Mouse (Mus musculus) heart, adult 18-20 months (tissue): ENCODE results near the gene Rpl23. TPM values are rescaled to one million over a fixed set of nuclear protein-coding genes. Genes with fewer than 3 reads are reported as not detected.

ENCODE experiments used
- DNase-seq, 2 experiments: peaks; one replicate each; pipeline ENCODE4 v3.0.0; 2021 to 2022; ENCODE audit warnings: mixed read lengths in 1 of 2
- total RNA-seq, 2 experiments: library from RNA; stranded (reverse); gene quantifications; 2 replicates each; pipeline ENCODE4 v1.2.3; 2021

Rpl23 gene
- total RNA-seq, 2 experiments from 2014 or later, result 505 to 584 TPM

DNA sequence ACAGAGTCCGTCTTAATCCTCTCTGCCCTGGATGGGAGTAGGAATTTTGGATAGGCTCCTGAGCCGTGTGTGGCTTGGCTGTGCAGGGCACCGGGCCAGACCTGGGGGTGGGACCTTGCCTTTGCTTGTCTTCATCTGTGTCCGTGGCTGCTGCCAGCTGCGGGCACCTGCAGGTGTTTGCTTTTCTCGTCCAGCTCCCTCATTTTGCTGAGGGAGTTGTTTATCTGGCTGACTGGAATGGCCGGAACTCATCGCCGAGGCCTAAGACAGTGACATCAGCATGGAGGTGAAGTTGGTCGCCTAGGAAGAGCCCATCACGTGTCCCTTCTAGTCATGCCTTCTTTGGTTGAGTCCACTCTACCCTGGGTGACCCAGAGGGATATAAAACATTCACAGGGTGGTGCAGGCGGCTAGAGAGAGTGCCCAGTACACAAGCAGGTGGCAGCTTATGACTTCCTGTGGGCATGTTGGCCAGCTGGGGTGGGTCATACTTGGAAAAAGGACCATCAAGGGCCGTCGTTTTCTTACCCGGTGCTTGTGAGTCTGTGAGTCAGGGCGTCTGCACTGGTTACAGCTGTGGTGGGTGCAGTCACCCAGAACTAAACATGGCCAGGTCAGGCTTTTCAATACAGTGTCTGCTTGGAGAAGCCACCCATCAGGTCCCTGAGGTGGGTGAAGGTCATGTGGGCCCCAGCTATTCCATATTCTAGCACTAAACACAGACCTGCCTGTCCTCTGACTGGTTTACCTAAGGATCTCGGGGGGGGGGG, 31.7 kb upstream of the Rpl23 start:
- no peak for DNase-seq

DNA sequence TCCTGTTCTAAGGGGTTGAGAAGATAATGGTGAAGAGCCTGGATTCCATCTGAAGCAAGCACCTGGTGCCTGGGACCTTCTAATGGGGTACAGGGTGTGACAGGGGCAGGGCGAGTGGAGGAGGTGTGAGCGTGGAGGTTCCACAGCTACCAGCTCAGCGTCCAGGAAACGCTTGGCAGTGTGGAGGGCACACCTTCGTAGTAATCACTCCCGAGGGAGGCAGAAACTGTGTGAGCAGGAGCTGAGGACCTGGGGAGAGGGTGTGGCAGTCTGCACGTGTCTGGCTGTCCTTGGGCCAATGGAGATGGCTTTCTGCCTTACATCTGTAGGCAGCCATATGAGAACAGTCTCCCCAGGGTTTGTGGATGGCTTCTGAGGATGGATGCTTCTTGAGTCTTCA, 30.8 kb upstream of the Rpl23 start:
- DNase-seq, result no peak

DNA sequence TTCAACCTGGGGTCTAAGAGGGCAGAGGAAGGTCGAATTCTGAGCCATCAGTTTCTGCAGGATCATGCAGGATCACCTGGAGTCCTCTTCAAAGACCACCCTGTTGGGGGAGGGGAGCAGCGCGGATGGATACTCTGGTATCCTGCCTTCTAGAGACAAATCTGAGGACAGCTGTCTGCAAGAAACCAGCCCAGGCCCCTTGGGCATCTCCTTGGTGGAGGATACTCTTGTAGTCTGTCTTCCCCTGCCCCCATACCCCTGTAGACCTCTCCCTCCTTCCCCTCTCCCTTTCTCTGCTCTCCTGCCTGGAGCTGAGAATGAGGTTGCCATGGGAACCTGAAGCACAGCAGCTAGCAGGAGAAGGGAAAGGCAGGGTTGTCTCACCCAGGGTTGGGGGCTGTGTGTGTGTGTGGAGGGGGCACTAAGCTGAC, 30.3 kb upstream of the Rpl23 start:
- no peak for DNase-seq

DNA sequence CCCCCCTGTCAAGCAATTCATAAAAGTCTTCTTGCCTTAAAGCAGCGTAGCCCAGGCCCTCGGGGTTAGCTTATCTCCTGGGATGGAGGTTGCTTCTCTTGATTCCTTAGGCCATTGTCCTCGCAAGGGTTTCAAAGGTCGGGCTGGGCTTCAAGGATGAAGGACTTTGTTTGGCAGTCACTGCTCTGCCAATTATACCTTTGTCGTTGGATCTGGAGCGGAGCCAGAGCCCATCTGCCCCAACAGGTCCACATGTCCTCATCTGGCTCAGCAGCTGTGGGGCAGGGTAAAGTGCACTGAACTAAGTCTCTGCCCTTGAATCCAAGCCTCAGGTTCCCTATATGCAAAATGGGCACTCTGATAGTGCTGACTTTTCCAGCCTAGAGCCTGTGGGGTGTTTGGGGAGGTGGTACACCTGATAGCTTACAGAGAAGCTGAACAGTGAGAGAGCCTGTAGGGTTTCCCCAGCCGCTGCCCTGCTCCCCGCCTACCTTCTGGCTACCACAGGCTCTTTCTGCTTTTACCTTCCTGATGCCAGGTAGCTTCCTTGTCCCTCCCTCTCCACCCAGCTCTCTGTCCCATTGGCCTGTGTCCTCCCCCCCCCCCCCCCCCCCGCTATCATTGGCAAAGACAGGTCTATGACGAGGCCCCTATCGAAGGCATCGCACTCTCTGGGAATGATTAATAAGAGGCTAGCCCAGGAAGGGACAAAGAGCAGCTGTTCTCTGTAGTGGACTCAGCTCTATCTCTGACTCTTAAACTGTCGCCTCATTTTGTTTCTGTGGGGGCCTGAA, 29.5 kb upstream of the Rpl23 start:
- no peak for DNase-seq

DNA sequence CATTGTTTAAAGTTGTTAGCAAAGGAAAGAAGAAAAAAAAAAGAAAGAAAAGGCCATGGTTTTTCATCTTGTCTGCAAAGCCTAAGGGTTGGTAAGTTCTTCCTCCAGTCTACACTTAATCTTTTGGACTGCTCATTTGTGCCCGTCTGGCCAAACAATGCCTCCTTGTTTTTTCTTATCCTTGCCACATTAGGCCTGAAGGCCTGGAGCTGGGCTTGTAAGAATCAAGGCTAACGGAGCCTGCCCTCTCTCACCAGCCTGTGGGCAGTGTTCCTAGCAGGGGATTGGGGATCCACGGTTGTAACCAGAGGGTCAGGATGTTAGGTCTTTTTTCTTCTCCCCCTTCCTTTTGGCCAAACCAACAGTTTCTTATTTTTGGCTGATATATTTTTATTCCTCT, 28.7 kb upstream of the Rpl23 start:
- DNase-seq, result no peak

DNA sequence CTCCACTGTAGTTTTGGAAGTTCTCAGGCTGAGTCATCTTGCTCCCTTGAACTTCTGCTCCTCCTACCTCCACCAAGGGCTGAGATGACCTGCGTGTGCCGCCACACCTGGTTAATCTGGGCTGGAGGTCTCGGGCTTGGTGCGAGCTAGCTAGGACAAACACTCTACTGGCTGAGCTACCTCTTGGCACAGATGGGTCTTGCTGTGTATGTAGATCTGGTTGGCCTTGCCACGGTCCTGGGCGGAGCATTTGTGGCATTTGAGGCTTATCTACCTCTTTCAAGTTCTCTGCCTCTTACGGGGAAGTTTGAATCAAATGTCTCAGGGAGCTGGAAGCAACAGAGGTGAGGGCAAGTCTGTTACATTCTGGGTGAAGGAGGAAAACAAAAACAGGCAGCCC, 28.1 kb upstream of the Rpl23 start:
- DNase-seq, result no peak

DNA sequence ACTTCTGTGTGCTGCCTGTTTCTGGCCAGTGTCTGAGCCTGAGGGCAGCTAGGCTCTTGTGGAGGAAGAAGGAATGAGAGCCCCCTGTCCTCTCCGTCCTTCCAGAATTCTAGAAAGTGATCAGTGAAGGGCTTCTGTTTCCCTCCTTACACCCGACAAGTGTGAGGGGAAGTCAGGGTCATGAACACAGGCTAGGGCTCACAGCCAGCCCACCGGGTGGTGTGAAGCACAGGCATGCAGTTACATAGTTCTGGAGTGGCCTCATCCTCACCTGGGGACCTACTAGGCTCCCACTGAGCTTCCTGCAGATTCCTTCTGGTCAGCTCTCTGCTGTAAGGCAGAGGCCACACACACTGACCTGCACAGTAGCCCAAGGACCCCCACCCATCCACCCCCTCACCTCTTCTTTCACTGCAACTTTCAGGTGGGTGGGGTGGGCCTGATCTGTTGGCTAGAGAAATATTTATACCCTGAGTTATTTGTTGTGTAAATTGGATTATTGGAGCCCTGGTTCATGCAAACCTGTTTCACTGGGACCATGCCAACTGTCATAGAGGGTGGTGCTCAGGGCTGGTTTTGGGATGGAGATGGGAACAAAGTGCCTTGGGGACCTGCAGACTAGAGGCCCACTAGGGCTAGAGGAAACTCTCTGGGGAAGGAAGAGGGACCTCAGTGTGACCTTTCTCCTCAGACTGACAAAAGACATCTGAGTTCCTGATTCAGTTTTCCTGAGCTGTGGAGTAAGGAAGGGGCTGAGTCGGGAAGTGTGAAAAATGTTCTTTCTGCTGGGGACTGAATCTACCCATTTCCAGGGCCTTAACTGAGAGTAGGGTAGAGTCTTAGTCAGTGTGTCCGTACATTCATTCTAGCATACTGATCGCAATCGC, 27.2 kb upstream of the Rpl23 start:
- DNase-seq, result no peak

DNA sequence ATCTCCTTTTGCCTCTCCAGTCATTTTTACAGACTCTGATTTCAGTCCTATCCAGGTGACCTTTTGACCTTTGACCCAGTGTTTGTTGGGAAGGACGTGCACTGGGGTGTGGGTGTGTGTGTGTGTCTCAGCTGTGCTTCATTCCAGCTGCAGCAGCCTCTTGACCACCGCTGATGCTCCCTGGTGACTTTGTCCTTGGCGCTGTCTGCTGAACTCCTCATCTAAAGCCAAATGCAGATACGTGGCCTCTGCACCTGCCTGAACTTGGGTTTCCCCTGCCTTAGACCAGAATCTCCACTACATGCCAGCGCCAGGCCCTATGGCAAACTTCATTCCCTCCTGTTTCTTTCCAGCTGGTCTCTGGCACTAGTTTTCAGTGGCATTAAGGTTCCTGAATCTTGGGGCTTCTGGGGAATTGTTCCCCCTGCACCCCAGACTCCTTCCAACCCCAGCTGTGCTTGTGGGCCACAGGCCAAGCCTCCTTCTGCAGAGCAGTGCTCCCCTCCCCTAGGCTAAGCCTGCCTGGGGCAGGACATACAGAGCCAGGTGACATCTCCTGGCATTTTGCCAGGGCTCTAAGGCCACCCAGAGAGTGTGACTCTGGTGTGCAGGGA, 26.5 kb upstream of the Rpl23 start:
- peak; percentile 52 to 54 for DNase-seq

DNA sequence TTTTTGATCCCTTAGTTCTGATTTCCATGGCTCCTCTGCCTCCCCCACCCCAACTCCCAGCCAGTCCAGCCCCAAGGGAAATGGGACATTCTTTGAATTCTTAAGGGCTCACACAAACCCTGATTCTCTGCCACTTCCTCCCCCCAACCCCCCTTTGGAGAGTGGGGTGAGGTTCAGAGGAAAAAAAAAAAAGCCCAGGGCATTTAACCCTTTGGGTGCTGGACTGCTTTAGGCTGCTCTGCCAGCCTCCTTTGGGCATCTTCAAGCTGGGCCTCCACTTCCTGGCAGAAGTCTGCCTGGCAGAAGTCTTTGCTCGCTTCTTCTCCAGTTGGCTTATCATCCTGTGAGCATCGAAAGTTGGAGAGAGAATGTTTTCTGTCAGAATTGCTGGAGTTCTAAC, 25.9 kb upstream of the Rpl23 start:
- DNase-seq, result peak; percentile 77

DNA sequence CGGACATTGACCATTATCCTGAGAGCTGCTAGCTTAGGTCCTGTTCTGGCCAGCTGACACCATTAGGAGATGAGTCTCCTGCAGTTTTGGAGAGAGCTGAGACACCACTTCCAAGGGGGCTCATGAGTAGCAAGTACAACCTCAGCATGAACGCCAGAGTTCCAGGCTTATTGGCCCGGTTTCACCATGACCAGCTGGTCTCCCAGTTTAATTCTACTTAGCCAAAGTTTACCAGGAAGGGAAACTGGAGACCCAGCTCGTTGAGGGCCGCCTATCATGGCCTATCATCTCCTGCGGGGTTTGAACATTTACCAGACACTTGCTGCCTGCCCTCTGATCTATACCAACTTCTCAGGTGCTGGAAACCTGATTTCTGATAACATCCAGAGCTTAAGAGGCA, 25.4 kb upstream of the Rpl23 start:
- peak; percentile 66 to 71 for DNase-seq

DNA sequence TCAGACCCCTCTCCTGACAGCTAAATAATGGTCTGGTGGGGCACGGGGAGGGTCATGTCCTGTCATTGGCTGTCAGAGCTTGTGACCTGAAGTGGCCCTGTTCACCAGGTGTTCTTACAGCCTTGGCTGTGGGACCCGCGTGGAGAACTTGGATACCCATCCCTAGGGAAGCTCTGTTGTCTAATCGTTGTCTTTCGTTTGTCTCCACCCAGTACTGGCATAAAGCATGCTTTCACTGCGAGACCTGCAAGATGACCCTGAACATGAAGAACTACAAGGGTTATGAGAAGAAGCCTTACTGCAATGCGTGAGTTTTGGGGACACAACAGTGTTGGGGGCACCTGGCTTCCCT, 24.4 kb upstream of the Rpl23 start:
- no peak for DNase-seq

DNA sequence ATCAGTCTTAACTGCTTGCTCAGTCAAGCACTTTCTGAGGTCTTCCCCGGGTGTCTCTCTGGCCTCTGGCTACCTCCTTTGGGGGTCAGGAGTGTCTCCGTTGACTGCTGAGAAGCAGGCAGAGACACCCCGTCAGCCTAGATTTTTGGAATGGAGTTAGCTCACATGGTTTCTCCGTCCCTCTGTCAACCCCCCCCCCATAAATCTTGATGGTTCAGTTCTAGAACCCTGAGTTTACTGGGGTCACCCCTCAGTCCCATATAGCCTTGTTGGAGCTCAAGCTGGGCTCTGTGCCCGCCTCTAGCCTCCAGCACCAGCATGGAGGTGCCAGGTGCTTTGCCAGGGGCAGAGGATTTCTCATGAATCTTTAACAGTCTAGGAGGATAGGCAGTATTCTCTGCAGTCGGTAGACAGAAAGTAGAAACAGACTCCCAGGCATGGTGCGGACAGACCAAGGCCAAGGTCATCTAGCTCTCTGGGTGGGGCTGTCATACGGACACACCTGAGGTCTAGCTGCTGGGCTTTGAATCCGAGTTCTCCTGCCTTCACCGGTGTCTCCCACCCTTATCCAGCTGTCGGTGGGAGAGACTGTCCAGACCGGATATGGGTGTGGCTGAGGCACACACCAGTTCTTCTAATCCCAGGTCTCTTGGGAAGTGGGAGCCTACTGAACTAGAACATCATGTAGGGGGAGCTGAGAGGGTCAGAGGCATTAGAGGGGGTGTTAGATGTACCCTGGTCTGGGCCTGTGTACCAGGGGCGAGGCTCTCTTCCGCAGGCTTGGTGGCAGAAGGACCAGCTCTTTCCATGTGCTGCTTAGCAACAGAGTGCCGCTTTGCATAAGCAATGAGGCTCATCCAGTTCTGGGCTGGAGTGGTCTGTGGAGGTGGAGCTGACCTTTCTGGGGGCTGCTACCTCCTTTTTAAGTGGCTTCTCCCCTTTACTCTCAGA, 23.7 kb upstream of the Rpl23 start:
- peak; percentile 68 to 79 for DNase-seq

DNA sequence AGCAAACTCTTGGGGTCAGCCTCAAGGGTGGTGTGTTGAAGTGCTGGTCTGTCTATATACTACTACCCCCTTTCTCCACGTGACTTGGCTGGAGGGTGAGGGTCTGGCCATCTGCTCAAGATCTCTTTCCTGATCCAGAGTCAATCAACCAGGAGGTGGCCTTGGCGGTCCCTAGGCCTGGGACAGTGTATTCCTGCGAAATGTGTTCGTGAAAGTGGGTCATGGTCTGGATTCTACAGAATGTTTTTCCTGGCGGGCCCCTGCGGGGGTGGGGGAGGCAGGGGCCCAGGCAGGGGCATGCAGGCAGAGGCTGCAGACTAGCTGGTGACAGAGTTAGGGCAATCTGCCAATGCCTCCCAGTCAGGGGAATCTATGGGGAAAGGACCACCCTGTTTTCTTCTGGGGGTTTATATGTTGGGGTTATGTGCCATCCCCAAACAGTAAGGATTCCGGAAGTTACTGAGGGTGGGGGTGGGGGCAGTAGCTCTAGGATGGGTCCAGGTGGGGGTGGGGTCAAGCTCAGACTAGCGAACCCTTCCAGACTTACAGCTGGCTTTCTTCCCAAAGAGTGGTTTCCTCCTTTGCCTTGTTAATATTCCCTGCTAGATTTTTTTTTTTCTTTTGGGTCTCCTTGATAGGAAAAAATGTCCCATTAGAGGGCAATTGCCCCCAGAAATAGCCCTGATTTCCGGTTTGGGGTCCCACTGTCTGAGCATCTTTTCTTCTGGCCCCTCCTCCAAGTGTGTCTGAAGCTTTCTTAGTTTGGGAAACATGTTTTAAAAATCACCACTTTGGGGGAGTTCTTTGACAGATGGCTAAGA, 22.8 kb upstream of the Rpl23 start:
- peak; percentile 45 to 48 for DNase-seq

DNA sequence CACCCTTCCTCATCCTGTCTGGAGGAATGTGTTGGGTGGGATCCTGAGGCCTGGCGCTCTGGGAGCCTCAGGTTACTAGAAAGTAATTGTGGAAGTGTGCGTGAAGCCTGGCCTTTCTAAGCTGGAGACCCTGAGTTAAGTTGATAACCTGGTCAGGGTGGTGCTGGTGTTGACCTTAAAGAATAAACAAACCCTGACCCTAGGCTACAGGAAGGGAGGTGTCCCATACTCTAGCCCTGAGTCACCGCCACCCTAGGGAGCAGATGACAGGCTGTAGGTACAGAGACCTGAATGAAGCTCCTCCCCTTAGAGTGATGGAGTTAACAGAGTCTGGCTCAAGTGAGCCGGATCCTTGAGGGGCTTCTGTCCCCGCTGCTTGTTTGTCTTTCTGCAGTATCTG, 21.6 kb upstream of the Rpl23 start:
- DNase-seq, result peak in 1 of 2 experiments; percentile 53

DNA sequence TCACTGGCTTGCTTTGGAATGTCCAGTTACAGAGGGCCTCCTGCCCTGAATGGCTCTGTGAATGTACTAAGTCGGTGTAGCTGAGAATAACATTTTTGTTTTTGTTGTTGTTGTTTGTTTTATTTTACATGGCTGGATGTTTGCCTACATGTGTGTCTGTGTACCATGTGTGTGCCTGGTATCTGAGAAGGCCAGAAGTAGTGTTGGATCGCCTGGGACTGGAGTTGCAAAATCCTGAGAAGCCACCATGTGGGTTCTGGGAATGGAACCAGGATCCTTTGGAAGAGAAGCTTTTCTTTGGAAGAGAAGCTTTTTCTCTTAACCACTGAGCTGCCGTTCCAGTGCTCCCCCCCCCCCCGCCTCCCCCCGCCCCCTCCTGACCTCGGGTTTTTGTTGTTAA, 20.3 kb upstream of the Rpl23 start:
- DNase-seq, result peak; percentile 57 to 60

DNA sequence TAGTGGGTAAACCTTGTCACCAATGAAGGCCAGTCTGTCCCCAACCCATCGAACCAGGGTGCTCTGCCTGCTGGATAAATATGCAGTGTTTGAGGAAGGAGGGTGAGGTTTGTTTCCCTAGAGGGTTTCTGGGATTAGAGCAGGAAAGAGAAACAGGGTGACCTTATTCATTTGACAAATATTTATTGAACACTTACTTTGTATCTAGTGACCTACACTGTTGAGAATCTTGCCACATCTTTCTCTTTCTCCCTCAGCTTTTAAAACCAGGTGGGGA, 19.9 kb upstream of the Rpl23 start:
- no peak for DNase-seq

DNA sequence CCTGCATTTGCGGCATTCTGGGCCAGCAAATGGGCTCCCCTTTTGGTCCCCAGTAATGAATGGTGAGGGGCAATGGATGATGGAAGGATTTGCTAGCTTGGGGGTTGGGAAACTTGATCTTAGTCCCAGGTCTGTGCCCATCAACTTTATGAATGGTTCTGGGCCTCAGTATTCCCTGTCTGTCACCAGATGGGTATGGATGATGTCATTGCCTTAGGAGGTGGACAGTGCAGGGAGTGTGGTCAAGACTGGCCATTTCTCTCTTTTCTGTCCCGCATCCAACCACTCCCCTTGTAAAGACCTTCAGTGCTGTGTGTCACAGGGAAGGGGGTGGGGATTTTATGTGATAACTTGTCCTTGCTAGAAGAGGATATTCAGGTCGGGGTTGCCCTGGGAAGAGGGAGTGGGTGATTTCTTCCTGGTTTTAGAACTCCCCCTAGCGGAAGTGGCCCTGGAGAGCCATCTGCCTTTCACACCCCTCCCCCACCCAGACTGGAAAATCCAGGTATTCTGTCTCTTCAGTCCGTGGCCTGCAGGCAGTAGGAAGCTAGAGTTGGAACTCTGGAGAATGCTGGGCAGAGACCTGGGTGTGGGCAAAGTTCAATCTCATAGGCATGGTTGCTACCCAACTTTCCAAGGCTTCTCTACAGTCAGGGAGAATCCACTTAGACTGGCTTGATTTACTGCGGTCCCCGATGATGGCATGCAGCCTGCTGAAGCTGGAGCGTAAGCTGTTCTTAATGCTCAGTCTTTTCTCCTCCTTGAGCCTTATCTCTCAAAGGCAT, 19.4 kb upstream of the Rpl23 start:
- DNase-seq, result peak; percentile 56 to 71

DNA sequence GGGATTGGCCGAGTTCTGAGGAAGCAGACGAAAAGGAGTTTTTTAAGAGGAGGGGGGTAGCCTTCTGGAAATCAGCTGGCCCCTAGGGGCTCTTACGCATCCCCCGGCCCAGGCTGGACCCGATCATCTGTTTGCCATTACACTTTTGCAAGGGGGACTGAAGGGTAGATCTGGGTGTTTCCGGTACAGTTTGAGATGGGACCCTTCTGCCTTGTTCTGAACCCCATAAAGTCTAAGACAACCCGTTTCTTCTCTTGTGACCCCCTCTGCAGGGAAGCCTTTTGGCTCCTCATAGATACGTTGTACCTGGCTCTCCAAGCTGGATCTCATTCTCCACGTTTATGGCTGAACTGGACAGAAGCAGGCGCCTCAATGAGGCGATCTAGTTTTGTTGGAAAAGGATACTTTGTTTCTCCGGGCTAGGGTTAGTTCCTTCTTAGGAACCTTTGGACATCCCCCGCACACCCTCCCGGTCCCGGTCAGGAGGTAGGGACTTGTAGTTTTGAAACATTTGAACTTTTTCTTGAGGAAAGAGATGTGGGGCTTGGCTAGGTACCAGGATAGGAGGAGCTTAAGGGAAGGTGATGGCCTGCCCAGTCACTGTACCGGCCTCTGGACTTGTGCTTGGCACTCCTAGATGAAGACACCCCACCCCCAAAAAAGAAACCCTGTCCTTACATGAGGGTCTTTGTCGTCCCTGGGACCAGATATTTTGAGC, 18.6 kb upstream of the Rpl23 start:
- peak; percentile 60 to 62 for DNase-seq
